Comparison of ENCODE assay signal across 1 mouse cellular context in the genomic region with DNA sequence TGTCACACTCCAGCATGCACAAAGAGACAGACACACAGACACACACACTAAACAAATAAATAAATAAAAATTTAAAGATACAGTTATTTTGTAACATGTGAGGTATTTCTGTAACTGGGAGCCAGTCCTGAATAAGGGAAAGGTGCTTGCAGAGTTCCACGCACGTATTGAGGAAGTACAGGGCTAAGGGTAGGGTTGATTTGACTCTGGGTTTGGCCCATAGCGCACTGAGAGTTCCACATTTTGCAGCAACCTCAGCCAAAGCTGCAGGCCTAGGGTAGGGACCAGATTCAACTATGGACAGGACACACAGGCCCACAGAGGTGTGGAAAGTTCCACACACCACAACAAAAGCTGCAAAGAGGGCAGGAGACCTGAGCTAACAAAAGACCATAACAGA.
TF ChIP-seq lines count a peak whose summit lies in the region.

No protein-coding gene starts in this region.

TF ChIP-seq in CH12.LX, 34 proteins besides CTCF, POLR2A, EP300 and RAD21 (continued from another document):
- TF ChIP-seq ETS1 (conservative IDR thresholded peaks at IDR 0.05; ENCODE audit: low read depth, low read length) (no peak), MAX (IDR thresholded peaks at IDR 0.05; ENCODE audit: low read length) (no peak), SMC3 (IDR thresholded peaks at IDR 0.05; ENCODE audit: low read depth, low read length) (no peak), BHLHE40 (IDR thresholded peaks at IDR 0.05; ENCODE audit: low read depth, low read length) (no peak)
TF ChIP-seq in CH12.LX: peak in this region for 0.
